Mouse (Mus musculus) small intestine, adult 2 months (tissue): ENCODE data around the gene Nop16. TPM values are rescaled to one million over a fixed set of nuclear protein-coding genes. Genes with fewer than 3 reads are reported as not detected.

Source experiments
- H3K27ac ChIP-seq: fragments of 200-500 bp; 2 replicates; pipeline ENCODE4 v1.5.1; 2012; ENCODE audit warnings: low read depth, low read length, control low read depth, inconsistent platforms; ENCODE audit not compliant: insufficient read depth
- H3K27me3 ChIP-seq: fragments of 200-500 bp; 2 replicates; pipeline ENCODE4 v1.6.1; 2012; ENCODE audit warnings: mild to moderate bottlenecking, moderate library complexity, low read length, inconsistent platforms; ENCODE audit not compliant: control insufficient read depth, insufficient read depth
- H3K36me3 ChIP-seq: fragments of 200-500 bp; 2 replicates; pipeline ENCODE4 v1.6.1; 2012; ENCODE audit warnings: mild to moderate bottlenecking, low read length, control low read depth, inconsistent platforms; ENCODE audit not compliant: control insufficient read depth, insufficient read depth
- H3K4me1 ChIP-seq: fragments of 200-500 bp; 2 replicates; pipeline ENCODE4 v1.6.1; 2012; ENCODE audit warnings: low read length, inconsistent platforms, mixed read lengths; ENCODE audit not compliant: control insufficient read depth, insufficient read depth, insufficient read length
- H3K4me3 ChIP-seq: fragments of 200-500 bp; 2 replicates; pipeline ENCODE4 v1.5.1; 2012; ENCODE audit warnings: low read depth, mild to moderate bottlenecking, control low read depth, inconsistent platforms, low read length, moderate library complexity
- CTCF ChIP-seq: fragments of 200-500 bp; IDR thresholded peaks from 2 replicates; pipeline ENCODE4 v1.5.1; 2012; ENCODE audit warnings: low read depth, mild to moderate bottlenecking, control low read depth, inconsistent platforms, low read length, moderate library complexity, mixed read lengths; ENCODE audit not compliant: insufficient replicate concordance, insufficient read length; ENCODE audit errors: extremely low read depth
- POLR2A ChIP-seq: fragments of 200-500 bp; IDR thresholded peaks from 2 replicates; pipeline ENCODE4 v1.6.1; 2012; ENCODE audit warnings: low read depth, mild to moderate bottlenecking, control low read depth, inconsistent platforms, low read length, moderate library complexity
- WGBS: fragments of 180-500 bp; shearing (Covaris S2); methylation state at CpG from one replicate; pipeline ENCODE4 v1.1.7; 2018; 5-methylcytosine and 5-hydroxymethylcytosine counted together
- polyA plus RNA-seq: library from polyadenylated mRNA; depleted of rRNA; stranded (reverse); fragments of >200 nt; gene quantifications from 2 replicates; pipeline ENCODE4 v1.2.3, GENCODE M21; 2012

The Nop16 gene
- polyA plus RNA-seq, 1 experiment, result 2.4 TPM

DNA sequence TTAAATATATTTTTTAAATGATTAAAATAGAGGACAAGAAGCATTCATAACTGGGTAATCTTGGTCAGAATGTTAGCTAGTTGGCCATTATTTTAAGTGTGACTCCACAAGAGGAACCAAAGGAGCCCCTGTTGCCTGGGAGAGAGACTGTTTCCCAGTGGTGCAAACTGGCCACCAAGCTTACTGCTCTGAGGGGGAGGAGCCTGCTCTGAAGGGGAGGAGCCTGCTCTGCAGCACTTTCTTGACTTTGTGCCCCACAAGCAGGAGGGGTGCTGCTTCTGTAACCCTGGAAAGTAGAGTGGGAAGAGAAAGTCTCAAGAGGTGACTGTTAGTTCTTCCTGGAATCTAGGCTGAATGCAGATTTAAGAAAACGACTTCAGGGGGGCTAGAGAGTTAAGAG lies 20.6 kb downstream of the Nop16 start:
- Histone ChIP-seq H3K36me3 (no peaks in the 10 kb centered on the region), H3K27ac (no peak overlapping the region), H3K27me3 (no peaks in the 10 kb centered on the region), H3K4me3 (no peak overlapping the region), H3K4me1 (peaks cover 8% of the 10 kb centered on the region; the same call in 1 of the 2 replicates)
- no peak for TF ChIP-seq POLR2A
- TF ChIP-seq CTCF, result no peak
- WGBS, result 49% methylated on average over 1 of the region's 1 CpGs

DNA sequence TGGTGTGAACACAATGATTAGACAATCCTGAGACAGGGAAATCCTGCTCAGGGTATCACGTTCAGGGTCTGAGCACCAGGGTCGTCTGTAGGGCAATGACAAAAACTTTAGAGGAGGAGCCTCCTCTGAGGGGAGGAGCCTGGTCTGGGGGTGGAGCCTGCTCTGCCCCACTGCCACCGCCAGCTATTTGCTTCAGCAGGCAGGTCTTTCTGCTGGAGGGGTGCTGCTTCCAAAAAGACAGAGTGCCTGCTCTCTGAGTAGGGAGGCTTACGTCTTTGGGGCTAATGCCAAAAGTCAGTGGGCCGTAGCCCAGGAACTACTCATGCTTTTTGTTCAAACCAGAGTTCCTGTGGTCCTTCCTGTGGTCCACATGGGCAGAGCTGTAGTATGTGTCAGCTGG lies 21.5 kb downstream of the Nop16 start:
- no peaks in the 10 kb centered on the region for H3K27me3 ChIP-seq
- H3K4me1 ChIP-seq, result peaks cover 7% of the 10 kb centered on the region; the same call in 1 of the 2 replicates
- H3K4me3 ChIP-seq, result no peak overlapping the region
- TF ChIP-seq CTCF, result no peak
- TF ChIP-seq POLR2A, result no peak
- H3K36me3 ChIP-seq, result no peaks in the 10 kb centered on the region
- 78% methylated on average over 5 of the region's 5 CpGs for WGBS
- H3K27ac ChIP-seq, result no peak overlapping the region

DNA sequence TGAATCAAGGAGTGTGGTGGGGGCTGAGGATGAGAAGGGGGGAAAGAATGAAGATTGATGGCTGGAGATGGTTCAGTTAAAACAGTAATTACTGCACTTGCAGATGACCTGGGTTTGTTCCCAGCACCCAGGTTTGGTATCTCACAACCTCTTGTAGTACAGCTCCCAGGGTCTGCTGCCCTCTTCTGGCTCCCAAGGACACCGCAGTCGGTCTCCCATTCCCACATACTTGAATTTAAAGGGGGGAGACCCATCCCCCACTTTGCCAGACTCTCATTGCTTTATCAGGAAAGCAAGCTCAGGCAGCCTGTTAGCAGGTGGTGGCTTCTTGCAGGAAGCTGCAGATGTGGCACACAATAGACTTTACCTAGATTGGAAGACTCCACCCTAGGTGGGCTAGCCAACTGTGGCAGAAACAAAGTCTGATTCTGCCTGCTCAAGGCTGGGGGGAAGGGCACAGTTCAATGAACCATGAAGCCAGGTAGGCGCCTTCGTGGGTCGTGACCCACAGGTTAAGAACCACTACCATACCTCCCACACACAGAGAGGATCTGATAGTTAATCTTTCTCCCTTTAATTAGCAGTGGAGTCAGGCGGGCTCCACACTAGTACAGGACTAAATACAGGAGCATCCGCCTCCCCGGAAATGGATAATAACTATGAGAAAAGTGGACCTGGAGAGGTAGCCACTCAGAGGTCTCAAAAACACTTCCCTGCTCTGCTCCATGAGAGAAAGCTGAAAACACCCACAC lies 24.1 kb downstream of the Nop16 start:
- 19% methylated on average over 8 of the region's 8 CpGs for WGBS
- H3K27me3 ChIP-seq, result no peaks in the 10 kb centered on the region
- TF ChIP-seq CTCF (peak; percentile 60; the same call in 1 of the 2 replicates), POLR2A (no peak)

DNA sequence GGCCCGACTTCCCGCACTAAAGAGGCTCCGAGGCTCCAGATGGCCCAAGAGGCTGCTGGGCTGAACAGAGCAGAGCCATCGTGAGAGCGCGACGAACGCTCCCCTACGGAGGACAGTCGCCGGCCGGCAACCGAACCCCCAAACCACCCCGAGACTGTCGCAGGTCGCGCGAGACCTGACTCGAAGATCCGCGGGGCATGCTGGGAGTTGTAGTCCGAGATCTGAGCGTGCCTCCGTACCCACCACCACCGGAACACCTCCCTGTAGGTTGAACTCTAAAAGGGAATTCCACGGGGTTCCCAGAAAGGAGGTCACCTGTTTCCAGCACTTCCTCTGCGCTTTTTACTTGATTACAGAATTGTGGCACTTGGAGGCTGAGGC lies 24.7 kb downstream of the Nop16 start, which contains the start of gene 4833439L19Rik:
TSS of gene 4833439L19Rik (minus strand) at position 235 of the 381 bp plus-strand sequence.
- peak within 1 kb of the TSS; percentile 86 for H3K27ac ChIP-seq
- H3K27me3 ChIP-seq, result no peaks in the 10 kb centered on the region
- WGBS, result under 1% methylated on average over 27 of the region's 27 CpGs
- peaks cover 21% of the 10 kb centered on the region for H3K36me3 ChIP-seq
- TF ChIP-seq CTCF (no peak), POLR2A (peak; percentile 75; the same call in 1 of the 2 replicates)
- H3K4me1 ChIP-seq, result peaks cover 7% of the 10 kb centered on the region; the same call in 1 of the 2 replicates
- H3K4me3 ChIP-seq, result peak within 1 kb of the TSS; percentile 96

More for the DNA sequence above, 24.1 kb downstream of the Nop16 start:
- H3K36me3 ChIP-seq, result peaks cover 16% of the 10 kb centered on the region
- H3K4me3 ChIP-seq, result peak overlapping the region; percentile 96
- H3K4me1 ChIP-seq, result peaks cover 7% of the 10 kb centered on the region; the same call in 1 of the 2 replicates
- H3K27ac ChIP-seq, result peak overlapping the region; percentile 86

DNA sequence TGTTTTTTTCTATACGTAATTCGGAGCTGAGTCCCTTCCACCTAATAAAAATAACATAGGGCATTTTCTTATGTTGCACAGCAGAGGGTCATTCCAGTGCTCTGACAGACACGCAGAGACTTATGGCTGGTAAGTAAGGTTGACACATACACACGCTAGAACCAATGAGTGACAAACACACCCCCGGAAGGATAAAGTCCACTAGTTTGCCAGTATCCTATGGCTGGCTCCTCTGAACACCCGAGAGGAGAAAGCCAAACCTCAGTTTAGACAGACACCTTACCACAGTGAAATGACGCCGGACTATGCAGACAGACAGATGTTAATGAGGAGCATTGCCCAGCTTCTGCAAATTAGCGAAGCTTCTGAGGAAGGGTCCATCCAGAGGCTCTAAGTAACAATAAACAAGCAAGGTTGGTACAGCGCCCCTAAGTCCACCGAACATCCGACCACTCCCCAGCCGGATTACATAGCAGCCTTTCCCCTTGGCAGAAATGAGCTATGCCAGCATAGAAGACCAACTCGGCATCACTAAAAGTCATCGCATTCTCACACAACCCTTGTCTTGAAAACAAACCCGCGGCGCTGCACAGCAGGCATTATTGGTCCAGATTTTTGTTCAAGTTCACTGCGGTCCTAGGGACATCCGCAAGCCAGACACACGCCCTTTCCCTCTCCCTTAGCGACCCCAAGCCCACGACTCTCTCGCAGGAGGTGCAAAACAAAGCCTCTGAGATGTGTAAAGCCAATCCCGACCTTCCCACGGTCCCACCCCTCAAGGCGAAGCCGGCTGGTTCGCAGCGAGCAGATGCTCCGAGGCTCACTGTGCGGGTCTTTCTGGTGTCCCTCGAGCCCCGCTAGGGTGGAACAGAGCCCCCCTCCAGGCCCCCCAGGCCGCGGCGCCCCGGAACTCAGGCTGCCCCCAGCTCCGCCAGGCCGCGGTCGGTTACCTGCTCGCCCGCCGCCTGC lies 25.4 kb downstream of the Nop16 start:
- 5% methylated on average over 45 of the region's 45 CpGs for WGBS
- peaks cover 27% of the 10 kb centered on the region for H3K36me3 ChIP-seq
- peak overlapping the region; percentile 96 for H3K4me3 ChIP-seq
- peak overlapping the region; percentile 74 for H3K27ac ChIP-seq
- peaks cover 7% of the 10 kb centered on the region; the same call in 1 of the 2 replicates for H3K4me1 ChIP-seq
- TF ChIP-seq CTCF (no peak), POLR2A (no peak)
- H3K27me3 ChIP-seq, result no peaks in the 10 kb centered on the region

DNA sequence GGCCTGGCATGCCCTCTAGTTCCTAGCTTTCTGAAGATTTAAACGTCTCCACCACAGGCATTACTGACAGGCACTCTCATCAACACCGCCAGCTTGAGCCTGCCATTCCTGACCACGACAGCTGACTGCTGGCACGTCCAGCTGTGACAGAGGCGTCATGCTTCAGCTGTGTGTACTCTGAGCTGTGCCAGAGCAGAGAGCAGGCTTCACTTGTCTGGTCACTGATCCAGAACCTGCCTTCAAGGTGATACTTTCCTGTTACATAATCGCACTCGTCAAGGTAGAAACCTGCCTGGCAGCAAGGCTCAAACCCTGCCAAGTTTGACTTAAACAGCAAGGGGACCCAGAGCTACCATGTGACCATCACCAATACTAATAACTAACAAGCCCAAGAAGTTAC lies 27.3 kb downstream of the Nop16 start:
- no peaks in the 10 kb centered on the region for H3K27me3 ChIP-seq
- no peak overlapping the region for H3K27ac ChIP-seq
- H3K36me3 ChIP-seq, result peaks cover 43% of the 10 kb centered on the region
- no peak overlapping the region for H3K4me3 ChIP-seq
- H3K4me1 ChIP-seq, result peaks cover 7% of the 10 kb centered on the region; the same call in 1 of the 2 replicates
- 73% methylated on average over 7 of the region's 7 CpGs for WGBS
- TF ChIP-seq POLR2A (no peak), CTCF (no peak)

DNA sequence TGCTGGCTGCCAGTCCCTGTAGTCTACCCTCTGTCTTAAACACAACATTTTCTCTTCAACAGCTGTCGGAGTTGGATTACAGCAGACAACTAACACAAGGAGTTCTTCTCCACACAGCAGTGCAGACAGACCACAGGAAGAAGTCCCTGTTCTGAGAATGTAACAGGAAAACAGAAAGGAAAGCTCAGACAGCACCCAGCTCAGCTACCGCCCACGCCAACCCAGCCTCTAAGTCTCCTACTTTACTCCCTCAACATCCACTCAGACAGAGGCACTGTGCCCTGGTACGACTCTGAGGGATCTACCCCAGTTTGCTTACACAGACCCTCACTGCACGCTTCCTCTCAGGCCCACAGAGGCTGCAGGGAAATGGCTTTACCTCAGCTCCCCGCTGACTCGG lies 29.3 kb downstream of the Nop16 start:
- peaks cover 3% of the 10 kb centered on the region; the same call in 1 of the 2 replicates for H3K4me1 ChIP-seq
- TF ChIP-seq POLR2A (no peak), CTCF (no peak)
- 92% methylated on average over 7 of the region's 7 CpGs for WGBS
- H3K4me3 ChIP-seq, result no peak overlapping the region
- H3K27ac ChIP-seq, result no peak overlapping the region
- H3K27me3 ChIP-seq, result no peaks in the 10 kb centered on the region
- H3K36me3 ChIP-seq, result peaks cover 60% of the 10 kb centered on the region
